Mouse (Mus musculus) cortical plate, adult 2 months (tissue): ENCODE measurements around the gene Samhd1.

ENCODE experiments used
- CTCF ChIP-seq: fragments of 200-500 bp; IDR thresholded peaks from 2 replicates; pipeline ENCODE4 v1.5.1; 2011; ENCODE audit warnings: mild to moderate bottlenecking, control low read depth, low read length; ENCODE audit not compliant: insufficient read depth; ENCODE audit errors: extremely low read depth
- POLR2A ChIP-seq: fragments of 200-500 bp; IDR thresholded peaks from 2 replicates; pipeline ENCODE4 v1.6.1; 2011; ENCODE audit warnings: mild to moderate bottlenecking, low read length, control low read depth; ENCODE audit not compliant: insufficient read depth; ENCODE audit errors: extremely low read depth

- TF ChIP-seq POLR2A (no peak), CTCF (no peak)
These were observed 1.1 kb upstream of the Samhd1 start for GRCm38 (mm10) chr2:157136176-157136575.
